Mouse (Mus musculus) left cerebral cortex, postnatal 4 days (tissue): ENCODE data around the gene Mnt. TPM values are rescaled to one million over a fixed set of nuclear protein-coding genes. Genes with fewer than 3 reads are reported as not detected.

ENCODE experiments used
- DNase-seq: peaks from one replicate; pipeline ENCODE4 v3.0.0-alpha.2; 2022
- intact Hi-C: fragments of 180-260 bp; cut with DNase I; formaldehyde crosslinking; loops from one replicate; pipeline ENCODE4 v1.15.1; 2025
- total RNA-seq, 2 experiments: library from RNA; stranded (reverse); gene quantifications; 2 replicates each; pipeline ENCODE4 v1.2.3; 2021

Mnt gene
- total RNA-seq, 2 experiments from 2014 or later: 36.7 to 36.8 TPM

GRCm38 (mm10) chr11:74831606-74832451 is 1.1 kb downstream of the Mnt start:
- intact Hi-C loops: no loop called here
- DNase-seq: peak; percentile 100

GRCm38 (mm10) chr11:74832503-74833143 is 1.9 kb downstream of the Mnt start:
- intact Hi-C loops: no loop called here
- DNase-seq: peak; percentile 59

- intact Hi-C loops: no loop called here
- no peak for DNase-seq
Observed at GRCm38 (mm10) chr11:74833536-74834358, 3.0 kb downstream of the Mnt start.

- DNase-seq: no peak
- intact Hi-C loops: no loop called here
Observed at GRCm38 (mm10) chr11:74834359-74834638, 3.6 kb downstream of the Mnt start.

GRCm38 (mm10) chr11:74834650-74835277 is 4.0 kb downstream of the Mnt start:
- intact Hi-C loops: no loop called here
- DNase-seq: no peak

GRCm38 (mm10) chr11:74835593-74836224 is 5.0 kb downstream of the Mnt start:
- no peak for DNase-seq
- intact Hi-C loops: no loop called here

- intact Hi-C loops: no loop called here
- DNase-seq: no peak
Observed at GRCm38 (mm10) chr11:74836225-74837055, 5.7 kb downstream of the Mnt start.

GRCm38 (mm10) chr11:74837056-74837693 is 6.5 kb downstream of the Mnt start:
- no peak for DNase-seq
- intact Hi-C loops: no loop called here

GRCm38 (mm10) chr11:74837694-74838431 is 7.1 kb downstream of the Mnt start:
- intact Hi-C loops: no loop called here

GRCm38 (mm10) chr11:74838441-74838840 is 7.7 kb downstream of the Mnt start:
- intact Hi-C loops: no loop called here
- DNase-seq: peak; percentile 85

More at GRCm38 (mm10) chr11:74837694-74838431, 7.1 kb downstream of the Mnt start:
- peak; percentile 86 for DNase-seq

- intact Hi-C loops: no loop called here
- DNase-seq: no peak
Observed at GRCm38 (mm10) chr11:74838971-74839370, 8.3 kb downstream of the Mnt start.

- no peak for DNase-seq
- intact Hi-C loops: no loop called here
Observed at GRCm38 (mm10) chr11:74839860-74840715, 9.4 kb downstream of the Mnt start.

- no peak for DNase-seq
- intact Hi-C loops: no loop called here
Observed at GRCm38 (mm10) chr11:74840739-74841138, 10.0 kb downstream of the Mnt start.

- no peak for DNase-seq
- intact Hi-C loops: no loop called here
Observed at GRCm38 (mm10) chr11:74841366-74841765, 10.6 kb downstream of the Mnt start.

- intact Hi-C loops: no loop called here
- DNase-seq: no peak
Observed at GRCm38 (mm10) chr11:74842045-74842444, 11.3 kb downstream of the Mnt start.

GRCm38 (mm10) chr11:74842656-74843434 is 12.1 kb downstream of the Mnt start:
- intact Hi-C loops: no loop called here
- peak; percentile 84 for DNase-seq

- peak; percentile 59 for DNase-seq
- intact Hi-C loops: no loop called here
Observed at GRCm38 (mm10) chr11:74843435-74843714, 12.7 kb downstream of the Mnt start.
